Mouse (Mus musculus): ENCODE data around the gene Eps8l1.
"Not testable (repeated sequence)": the region's sequence is repeated elsewhere in the genome, so short reads cannot be mapped to it uniquely, and the experiment has no call there.

GRCm38 (mm10) chr7:4412406-4412805 lies 48.1 kb upstream of the Eps8l1 start:
- not testable (repeated sequence) for TF ChIP-seq CTCF (IDR thresholded peaks at IDR 0.05; ENCODE audit: low read depth, low read length); POLR2A (IDR thresholded peaks at IDR 0.05; ENCODE audit: extremely low read depth, insufficient read depth, low read length)
